Mouse (Mus musculus): ENCODE measurements around the gene Map2k4.
A peak's percentile ranks its signal among the peaks of the same experiment; 100 is the strongest.

Map2k4 gene

DNA sequence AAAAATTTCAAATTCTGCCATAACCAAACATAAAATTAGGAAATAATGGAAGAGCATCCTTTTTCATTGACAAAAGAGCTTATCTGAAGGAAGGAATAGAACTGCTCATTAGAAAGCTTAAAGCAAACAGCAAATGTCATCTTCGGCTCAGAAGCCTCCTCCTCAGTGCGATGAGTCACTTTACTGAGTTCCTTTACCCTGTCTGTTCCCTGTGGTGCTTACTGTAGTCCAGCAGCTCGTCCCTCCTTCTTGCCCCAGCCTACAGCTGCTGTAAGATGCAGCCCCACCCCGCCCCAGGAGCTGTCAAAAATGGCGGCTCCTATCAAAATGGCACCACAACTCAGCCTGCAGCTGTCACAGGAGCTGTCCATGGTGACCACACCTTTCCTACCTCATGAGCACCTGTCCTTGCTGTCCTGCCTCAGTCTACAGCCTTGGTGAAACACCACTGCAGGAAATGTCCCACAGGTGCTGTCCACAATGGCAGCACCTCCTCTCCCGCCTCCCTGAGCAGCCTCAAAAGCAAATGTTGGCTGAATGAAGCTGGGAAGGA is 75.3 kb downstream of the Map2k4 start:
- no peak for DNase-seq (ENCODE audit: low read depth, low spot score)

DNA sequence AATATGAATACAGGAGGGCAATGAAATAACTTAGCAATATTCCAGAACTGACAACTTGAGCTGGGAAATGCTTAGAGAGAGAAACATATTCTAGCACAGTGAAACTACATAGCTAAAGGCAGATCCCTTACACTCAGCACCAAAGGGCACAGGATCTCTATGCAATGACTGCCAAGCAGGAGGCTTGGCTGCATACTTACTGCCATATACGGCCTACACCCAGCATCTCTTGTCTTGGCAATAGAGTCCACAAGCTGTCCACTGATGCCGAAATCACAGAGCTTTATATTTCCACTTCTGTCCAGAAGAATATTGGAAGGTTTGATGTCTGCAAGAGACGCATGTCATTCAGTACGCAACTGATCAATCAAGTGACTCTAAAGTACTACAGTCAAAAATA is 81.3 kb downstream of the Map2k4 start:
- no peak for DNase-seq (ENCODE audit: low read depth, low spot score)

DNA sequence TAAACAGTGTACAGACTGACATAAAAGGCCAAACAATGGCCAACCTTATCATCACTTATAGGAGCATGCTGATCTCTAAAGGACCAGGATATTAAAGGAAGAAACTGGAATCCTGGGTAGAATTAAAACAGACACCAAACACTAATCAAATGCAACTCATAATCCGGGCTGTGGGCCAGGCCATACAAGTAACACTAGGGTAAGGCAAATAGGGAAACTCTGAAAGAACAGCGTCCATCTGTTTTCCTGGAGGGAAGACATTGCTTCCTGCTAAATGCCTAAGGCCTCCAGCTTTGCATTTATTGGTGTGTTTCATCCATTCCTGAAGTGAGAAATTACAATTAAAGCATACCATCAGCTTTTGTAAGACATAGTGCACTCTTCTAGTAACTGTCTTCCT is 81.9 kb downstream of the Map2k4 start:
- no peak for DNase-seq (ENCODE audit: low read depth, low spot score)

DNA sequence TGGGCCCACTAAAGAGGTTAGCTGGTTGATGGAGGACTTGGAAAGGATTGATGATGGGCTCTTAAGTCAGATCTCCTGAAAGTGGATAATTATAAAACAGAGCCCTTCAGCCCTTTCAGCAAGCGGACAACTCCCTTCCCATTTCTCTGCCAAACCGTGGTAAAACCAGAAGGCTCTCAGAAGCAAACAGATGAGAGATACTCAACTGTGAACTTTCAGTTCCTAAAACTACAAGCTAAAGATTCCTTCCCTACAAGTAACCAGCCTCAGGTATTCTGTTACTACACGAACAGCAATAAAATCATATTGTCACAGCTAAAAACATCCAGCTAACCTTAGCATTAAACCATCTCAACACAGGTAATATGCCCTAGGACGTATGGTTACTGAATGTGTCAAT is 83.2 kb downstream of the Map2k4 start:
- no peak for DNase-seq (ENCODE audit: low read depth, low spot score)

DNA sequence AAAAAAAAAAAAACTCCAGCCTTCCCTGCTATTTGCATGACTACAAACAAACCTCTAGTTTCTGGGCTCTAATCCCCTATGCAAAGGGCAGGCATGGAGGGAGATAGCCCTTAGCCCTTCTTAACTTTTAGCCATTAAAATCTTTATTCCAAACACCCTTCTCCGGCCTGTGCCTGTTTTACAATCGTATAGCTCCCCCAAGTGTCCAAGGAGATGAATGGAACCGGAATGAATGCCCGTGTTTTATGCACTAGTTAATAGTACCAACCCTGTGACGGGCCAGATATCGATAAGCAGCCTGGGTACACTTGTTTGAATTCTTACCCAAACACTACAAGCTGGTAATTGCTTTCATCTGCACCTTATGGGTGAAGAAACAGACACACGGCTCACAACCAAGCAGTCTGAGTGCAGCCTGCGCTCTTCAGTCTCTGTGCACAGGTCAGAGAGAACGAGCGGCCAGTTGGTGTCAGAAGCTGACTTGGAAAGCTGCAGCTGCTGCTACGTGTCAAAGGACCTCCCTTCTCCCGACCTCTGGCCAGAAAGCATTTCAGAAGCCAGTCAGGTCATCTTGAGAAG is 109.2 kb downstream of the Map2k4 start:
- peak; percentile 10 for DNase-seq (ENCODE audit: low read depth, low spot score)

DNA sequence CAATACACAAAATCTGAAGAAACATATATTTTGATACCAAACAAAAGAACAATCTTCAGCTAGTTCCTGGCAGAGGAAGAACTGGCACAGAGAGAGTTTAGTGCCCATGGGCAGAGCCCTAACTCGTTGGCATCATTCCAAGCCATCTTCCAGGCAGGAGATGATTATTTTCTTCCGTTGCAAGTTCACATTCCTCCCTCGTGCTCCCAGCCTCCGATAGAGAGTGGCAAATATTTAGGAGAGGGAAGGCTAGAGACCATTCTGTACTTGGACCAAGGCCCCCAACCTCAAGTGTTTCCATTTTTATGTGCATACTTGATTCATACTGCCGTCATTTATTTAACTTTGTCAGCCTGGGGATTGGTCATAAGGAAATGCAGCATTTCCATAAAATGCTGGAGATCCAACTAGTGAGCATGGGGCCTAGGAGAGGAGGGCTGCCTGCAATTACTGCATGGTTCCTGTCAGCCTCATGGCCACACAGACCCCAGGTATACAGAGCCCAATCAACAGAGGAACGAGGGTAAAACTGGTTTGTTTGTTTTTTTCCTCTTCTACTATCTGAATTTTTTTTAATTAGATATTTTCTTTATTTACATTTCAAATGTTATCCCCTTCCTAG is 120.6 kb downstream of the Map2k4 start:
- DNase-seq (ENCODE audit: low read depth, low spot score): no peak

DNA sequence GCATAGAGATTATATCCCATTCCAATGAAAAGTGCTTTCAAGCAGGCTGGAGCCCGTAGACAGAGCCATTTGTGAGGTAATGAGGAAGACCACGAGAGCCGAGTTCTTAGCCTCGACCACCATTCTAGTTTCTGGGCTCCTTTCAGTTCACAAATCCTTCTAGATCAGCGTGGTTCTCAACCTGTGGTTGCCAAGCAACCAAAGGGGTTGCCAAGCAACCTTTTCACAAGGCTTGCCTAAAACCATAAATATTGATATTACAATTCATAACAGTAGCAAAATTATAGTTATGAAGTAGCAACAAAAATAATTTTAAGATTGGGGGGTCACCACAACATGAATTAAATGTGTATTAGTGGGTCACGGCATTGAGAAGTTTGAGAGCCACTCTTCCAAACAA is 123.2 kb downstream of the Map2k4 start:
- DNase-seq (ENCODE audit: low read depth, low spot score): peak; percentile 45

DNA sequence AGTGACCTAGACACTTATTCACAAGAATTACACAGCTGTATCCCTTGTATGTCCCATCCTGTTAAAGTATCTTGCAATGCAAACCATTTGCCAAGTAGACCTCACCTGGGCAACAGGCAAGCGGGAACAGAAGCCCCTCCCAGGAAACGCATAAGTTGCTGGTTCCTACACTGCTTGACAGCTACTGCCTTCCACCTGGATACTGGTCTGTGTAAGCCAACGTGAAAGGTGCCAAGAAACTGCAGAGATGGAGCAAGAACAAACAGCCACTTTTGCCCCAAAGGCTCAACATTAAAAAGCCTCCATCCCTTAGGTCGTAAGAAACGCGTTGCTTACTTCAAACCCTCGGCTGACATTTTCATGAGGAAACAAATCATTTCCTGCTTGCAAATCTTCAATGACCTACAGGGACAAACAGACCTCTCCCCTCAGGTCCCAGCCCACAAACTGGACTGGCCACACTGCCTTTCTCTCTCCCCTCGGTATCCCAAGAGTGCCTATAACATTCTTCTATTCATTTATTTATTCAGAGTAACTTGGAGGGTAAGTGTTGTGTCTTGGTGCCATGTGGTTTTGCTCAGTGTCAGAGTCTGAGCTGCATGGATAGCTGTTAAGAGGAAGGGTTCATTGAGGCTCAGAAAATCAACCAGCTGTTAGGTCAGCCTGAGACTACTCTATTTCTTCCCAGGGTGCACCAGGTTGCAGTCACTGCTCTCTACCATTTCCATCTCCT is 126.1 kb downstream of the Map2k4 start:
- no peak for DNase-seq (ENCODE audit: low read depth, low spot score)

DNA sequence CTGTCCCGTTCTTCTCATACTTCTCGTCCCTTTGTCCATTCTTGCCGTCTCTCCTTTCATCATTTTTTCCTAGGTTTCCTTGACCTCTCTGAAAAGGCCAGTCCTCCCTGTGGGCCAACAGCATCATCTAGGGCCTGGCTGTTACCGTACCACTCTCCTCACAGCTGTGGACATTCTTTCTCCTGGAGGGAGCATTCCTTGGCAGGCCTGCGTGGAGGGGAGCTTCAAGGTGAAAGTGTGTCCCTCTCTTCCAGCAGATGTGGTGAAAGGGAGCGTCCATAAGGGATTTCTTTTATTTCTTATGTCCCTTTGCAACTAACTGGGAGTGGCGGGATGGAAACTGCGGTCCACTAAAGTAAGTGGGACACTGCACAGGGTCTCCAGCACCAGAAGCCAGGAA is 134.2 kb downstream of the Map2k4 start:
- no peak for DNase-seq (ENCODE audit: low read depth, low spot score)

DNA sequence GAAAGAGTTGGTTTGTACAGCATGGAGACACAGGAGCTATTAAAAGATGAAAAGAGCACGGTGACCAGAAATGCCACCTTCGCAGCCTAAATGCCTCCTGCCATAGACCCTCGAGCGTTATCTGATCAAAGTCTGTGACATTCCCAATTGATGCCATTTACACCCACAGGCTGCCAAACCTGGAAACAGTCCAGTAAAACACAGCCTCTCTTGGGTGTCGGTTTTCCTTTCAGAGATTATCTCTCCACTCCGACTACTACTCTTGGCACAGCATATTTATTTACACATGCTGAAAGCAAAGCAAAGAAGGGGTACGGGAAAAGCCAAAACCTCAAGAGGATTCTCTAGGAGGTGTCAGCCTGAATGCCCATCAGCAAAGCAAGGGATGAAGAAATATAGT is 136.7 kb downstream of the Map2k4 start:
- DNase-seq (ENCODE audit: low read depth, low spot score): no peak

DNA sequence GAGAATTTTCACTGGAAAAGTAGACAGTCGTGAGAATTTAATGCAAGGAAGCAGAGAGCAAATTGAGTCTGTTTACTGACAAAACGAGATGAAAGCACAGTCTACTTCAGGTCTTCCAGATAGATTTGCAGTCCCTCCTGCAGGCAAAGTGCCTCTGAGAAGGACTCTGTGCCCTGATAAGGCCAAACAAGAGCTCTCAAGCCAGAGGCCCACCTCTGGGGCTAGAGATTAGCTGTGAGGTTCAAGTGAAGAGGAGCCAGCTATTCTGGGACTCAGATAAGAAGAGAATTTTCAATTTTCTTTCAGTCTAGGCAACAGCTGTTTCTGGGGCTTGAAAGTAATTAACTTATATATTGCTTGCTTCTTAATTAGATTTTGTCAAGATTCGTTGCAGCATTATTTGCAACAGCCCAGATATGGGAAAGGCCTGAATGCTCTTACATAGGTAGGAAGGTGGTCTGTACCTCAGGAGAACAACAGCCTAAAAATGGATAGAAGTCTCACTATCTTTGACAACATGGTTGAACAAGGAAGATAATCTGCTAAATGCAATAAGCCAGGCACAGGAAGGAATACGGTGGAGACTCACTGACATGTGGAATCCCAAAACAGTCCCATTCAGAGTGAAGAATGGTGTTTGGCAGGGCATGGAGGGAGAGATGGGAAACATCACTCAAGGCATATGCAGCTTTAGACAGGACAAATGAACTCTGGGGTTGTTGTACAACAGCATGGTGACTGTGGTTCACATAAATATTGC is 138.0 kb downstream of the Map2k4 start:
- DNase-seq (ENCODE audit: low read depth, low spot score): no peak

DNA sequence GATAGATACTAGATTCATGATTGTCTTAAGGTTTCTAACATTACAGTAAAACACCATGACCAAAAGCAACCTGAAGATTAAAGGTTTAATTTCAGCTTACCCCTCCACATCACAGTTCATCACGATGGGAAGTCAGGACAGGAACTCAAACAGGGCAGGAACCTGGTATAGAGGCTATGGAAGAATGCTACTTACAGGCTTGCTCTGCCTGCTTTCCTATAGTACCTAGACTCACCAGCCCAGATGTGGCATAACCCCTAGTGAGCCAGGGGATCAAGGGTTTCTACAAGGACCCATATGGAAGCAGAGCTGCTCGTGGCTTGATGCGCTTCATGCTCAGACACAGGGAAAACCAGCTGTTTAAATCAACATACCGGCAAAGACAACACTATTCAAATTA is 138.6 kb downstream of the Map2k4 start:
- DNase-seq (ENCODE audit: low read depth, low spot score): no peak

DNA sequence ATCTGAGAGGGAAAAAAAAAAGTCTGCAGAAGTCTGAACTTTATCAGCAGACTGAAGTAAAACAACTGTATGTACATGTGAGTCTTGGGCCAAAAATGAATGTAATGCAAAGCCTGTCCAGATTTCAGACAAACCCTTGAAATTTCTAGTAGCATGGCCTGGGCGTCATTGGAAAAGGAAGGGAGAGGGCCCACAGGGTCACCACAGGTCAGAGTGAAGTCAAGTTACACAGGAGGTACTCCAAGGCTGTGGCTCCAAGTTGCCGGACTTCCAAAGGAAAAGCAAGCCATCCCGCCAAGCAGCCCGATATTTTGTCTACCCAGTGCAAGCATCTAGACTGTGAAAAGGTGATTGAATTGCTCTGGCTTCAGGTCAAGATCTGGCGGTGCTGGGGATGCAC is 141.8 kb downstream of the Map2k4 start:
- DNase-seq (ENCODE audit: low read depth, low spot score): no peak

DNA sequence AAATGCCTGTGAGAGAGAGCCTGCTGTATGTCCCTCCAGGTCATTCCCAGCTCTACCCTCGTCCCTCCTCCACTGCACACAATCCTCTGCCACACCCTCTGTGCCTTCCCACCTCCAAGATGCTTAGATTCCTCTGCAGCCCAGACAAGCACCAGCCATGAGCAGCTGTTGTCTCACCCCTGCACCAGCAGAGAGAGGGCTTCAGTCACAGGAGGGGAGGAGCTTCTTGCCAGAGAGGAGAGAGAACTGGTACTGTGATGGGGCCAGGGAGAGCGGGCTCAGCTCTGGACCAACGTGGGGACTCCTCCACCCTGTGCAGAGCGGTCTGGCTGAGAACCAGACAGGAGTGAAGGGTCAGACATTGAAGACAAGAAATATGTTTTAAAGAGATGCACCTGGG is 143.6 kb downstream of the Map2k4 start:
- no peak for DNase-seq (ENCODE audit: low read depth, low spot score)

DNA sequence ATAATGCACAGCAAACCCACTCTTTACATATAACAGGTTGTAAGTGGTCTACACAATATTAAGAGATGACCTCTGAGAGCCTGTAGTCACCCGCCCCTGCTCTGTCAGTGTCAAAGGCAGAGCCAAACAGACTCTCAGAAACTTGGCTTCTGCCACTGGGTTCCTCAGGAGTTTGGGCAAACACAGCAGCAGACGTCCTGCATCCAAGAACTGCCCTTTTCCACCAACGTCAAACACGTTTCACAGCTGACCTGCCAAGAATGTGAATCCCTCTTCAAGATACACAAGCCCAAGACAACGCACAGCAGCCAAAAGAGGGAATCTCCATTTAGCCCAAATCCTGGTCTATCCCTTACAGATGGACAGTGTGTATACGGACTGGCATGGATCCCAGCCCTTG is 147.8 kb downstream of the Map2k4 start:
- DNase-seq (ENCODE audit: low read depth, low spot score): no peak

Measured in brain, embryonic 18.5 days (tissue).